Mouse (Mus musculus) MEL (cell line): ENCODE results near the gene Gtdc1.

Experiments
- BHLHE40 ChIP-seq: IDR thresholded peaks from 2 replicates; pipeline ENCODE4 v1.6.1; 2012; ENCODE audit warnings: low read depth, mild to moderate bottlenecking, inconsistent platforms, low read length, improper control_type of control experiment, borderline replicate concordance
- CTCF ChIP-seq, 3 experiments: IDR thresholded peaks in 2 of 3; conservative IDR thresholded peaks in 1 of 3; 2 replicates each; pipeline ENCODE4 v1.5.1; 2011 to 2012; ENCODE audit warnings: low read length in 3 of 3, low read depth in 2 of 3, mild to moderate bottlenecking in 2 of 3, improper control_type of control experiment in 1 of 3, inconsistent platforms in 1 of 3, mixed read lengths in 1 of 3, moderate library complexity in 1 of 3; ENCODE audit not compliant: control insufficient read depth in 1 of 3, insufficient read depth in 1 of 3, poor library complexity in 1 of 3, severe bottlenecking in 1 of 3
- EP300 ChIP-seq, 2 experiments: IDR thresholded peaks; 2 replicates each; pipeline ENCODE4 v1.6.1; 2011; ENCODE audit warnings: improper control_type of control experiment in 2 of 2, low read length in 2 of 2, low read depth in 1 of 2, mild to moderate bottlenecking in 1 of 2
- MAFK ChIP-seq: IDR thresholded peaks from 2 replicates; pipeline ENCODE4 v1.6.1; 2011; ENCODE audit warnings: low read depth, mild to moderate bottlenecking, low read length, improper control_type of control experiment, borderline replicate concordance
- MEF2A ChIP-seq: IDR thresholded peaks from 2 replicates; pipeline ENCODE4 v1.6.1; 2014; ENCODE audit warnings: low read depth, mild to moderate bottlenecking, inconsistent platforms, low read length, improper control_type of control experiment; ENCODE audit not compliant: poor library complexity, insufficient replicate concordance, severe bottlenecking; ENCODE audit errors: extremely low read depth
- POLR2A ChIP-seq, 2 experiments: IDR thresholded peaks; 2 replicates each; pipeline ENCODE4 v1.6.1; 2011 to 2012; ENCODE audit warnings: low read length in 2 of 2, mild to moderate bottlenecking in 2 of 2, control low read depth in 1 of 2, improper control_type of control experiment in 1 of 2, low read depth in 1 of 2, moderate library complexity in 1 of 2; ENCODE audit not compliant: control insufficient read depth in 1 of 2, insufficient read depth in 1 of 2, poor library complexity in 1 of 2
- RAD21 ChIP-seq: IDR thresholded peaks from 2 replicates; pipeline ENCODE4 v1.6.1; 2011; ENCODE audit warnings: mild to moderate bottlenecking, low read depth, low read length, improper control_type of control experiment
- TAL1 ChIP-seq: IDR thresholded peaks from 2 replicates; pipeline ENCODE4 v1.6.1; 2012; ENCODE audit warnings: mild to moderate bottlenecking, inconsistent platforms, low read length, moderate library complexity, mixed read lengths
- USF2 ChIP-seq, 2 experiments: IDR thresholded peaks; 2 replicates each; pipeline ENCODE4 v1.6.1; 2011 to 2012; ENCODE audit warnings: improper control_type of control experiment in 2 of 2, low read length in 2 of 2, borderline replicate concordance in 1 of 2, inconsistent platforms in 1 of 2, low read depth in 1 of 2, mild to moderate bottlenecking in 1 of 2; ENCODE audit not compliant: insufficient read depth in 1 of 2
- ZMIZ1 ChIP-seq: IDR thresholded peaks from 2 replicates; pipeline ENCODE4 v1.6.1; 2012; ENCODE audit warnings: low read depth, mild to moderate bottlenecking, inconsistent platforms, low read length, improper control_type of control experiment, moderate library complexity

- TF ChIP-seq BHLHE40 (no peak), POLR2A (IDR thresholded peaks at IDR 0.05; ENCODE audit: control insufficient read depth in 1 of 2, insufficient read depth in 1 of 2, low read depth in 1 of 2, low read length in 2 of 2, poor library complexity in 1 of 2) (no peak), TAL1 (no peak), EP300 (IDR thresholded peaks at IDR 0.05; ENCODE audit: low read depth in 1 of 2, low read length in 2 of 2) (no peak), MEF2A (no peak), MAFK (no peak), CTCF (IDR thresholded peaks at IDR 0.05 in 2 of 3, conservative IDR thresholded peaks at IDR 0.05 in 1 of 3; ENCODE audit: control insufficient read depth in 1 of 3, insufficient read depth in 1 of 3, low read depth in 2 of 3, low read length in 3 of 3, poor library complexity in 1 of 3, severe bottlenecking in 1 of 3) (no peak), RAD21 (no peak), USF2 (IDR thresholded peaks at IDR 0.05; ENCODE audit: borderline replicate concordance in 1 of 2, insufficient read depth in 1 of 2, low read depth in 1 of 2, low read length in 2 of 2) (no peak), ZMIZ1 (no peak)
Observed at GRCm38 (mm10) chr2:44705883-44706615, 221.4 kb downstream of the Gtdc1 start.
